Mouse (Mus musculus): ENCODE measurements at regions not wholly inside any gene's neighbourhood (a gene's known extent, or its start where the extent isn't known, plus 50 kb on each side); places are given as distances from the start of the nearest gene placed in this dataset.

GRCm38 (mm10) chr4:142358866-142359265 is 119.7 kb upstream of the Kazn start:
- no peaks in the 10 kb centered on the region for H3K36me3 ChIP-seq
- no peak overlapping the region for H3K9ac ChIP-seq (replicated peaks)
- 36% methylated on average over 13 of the region's 13 CpGs for WGBS
- no peak for ATAC-seq (ENCODE audit: insufficient number of reproducible peaks, insufficient read depth, low FRiP score, low TSS enrichment, low read depth)
- H3K4me2 ChIP-seq: no peak overlapping the region
- no peak overlapping the region for H3K27ac ChIP-seq
- H3K9me3 ChIP-seq: no peaks in the 10 kb centered on the region
- H3K4me3 ChIP-seq (replicated peaks): no peak overlapping the region
- no peaks in the 10 kb centered on the region for H3K27me3 ChIP-seq
- peaks cover 17% of the 10 kb centered on the region for H3K4me1 ChIP-seq (replicated peaks)

- Histone ChIP-seq H3K36me3 (no peaks in the 10 kb centered on the region), H3K4me2 (no peak overlapping the region), H3K27me3 (no peaks in the 10 kb centered on the region), H3K9me3 (no peaks in the 10 kb centered on the region), H3K4me1 (replicated peaks) (peaks cover 22% of the 10 kb centered on the region), H3K27ac (no peak overlapping the region), H3K9ac (replicated peaks) (no peak overlapping the region), H3K4me3 (replicated peaks) (no peak overlapping the region)
- no peak for ATAC-seq (ENCODE audit: insufficient number of reproducible peaks, insufficient read depth, low FRiP score, low TSS enrichment, low read depth)
- 69% methylated on average over 8 of the region's 8 CpGs for WGBS
Observed at GRCm38 (mm10) chr4:142355387-142355786, 116.2 kb upstream of the Kazn start.

GRCm38 (mm10) chr4:142353526-142353925 is 114.3 kb upstream of the Kazn start:
- Histone ChIP-seq H3K9me3 (no peaks in the 10 kb centered on the region), H3K27ac (no peak overlapping the region), H3K4me3 (replicated peaks) (no peak overlapping the region), H3K4me1 (replicated peaks) (peaks cover 14% of the 10 kb centered on the region; the same call in 1 of the 2 replicates), H3K27me3 (no peaks in the 10 kb centered on the region), H3K36me3 (no peaks in the 10 kb centered on the region), H3K4me2 (no peak overlapping the region), H3K9ac (replicated peaks) (no peak overlapping the region)
- no peak for ATAC-seq (ENCODE audit: insufficient number of reproducible peaks, insufficient read depth, low FRiP score, low TSS enrichment, low read depth)
- 80% methylated on average over 7 of the region's 7 CpGs for WGBS

GRCm38 (mm10) chr4:142351831-142352230 is 112.6 kb upstream of the Kazn start:
- WGBS: 91% methylated on average over 3 of the region's 3 CpGs
- no peaks in the 10 kb centered on the region for H3K27me3 ChIP-seq
- no peaks in the 10 kb centered on the region for H3K9me3 ChIP-seq
- H3K27ac ChIP-seq: no peak overlapping the region
- H3K4me3 ChIP-seq (replicated peaks): no peak overlapping the region
- H3K9ac ChIP-seq (replicated peaks): no peak overlapping the region
- no peak overlapping the region for H3K4me2 ChIP-seq
- peaks cover 13% of the 10 kb centered on the region; the same call in 1 of the 2 replicates for H3K4me1 ChIP-seq (replicated peaks)
- H3K36me3 ChIP-seq: no peaks in the 10 kb centered on the region
- ATAC-seq (ENCODE audit: insufficient number of reproducible peaks, insufficient read depth, low FRiP score, low TSS enrichment, low read depth): no peak

GRCm38 (mm10) chr4:142350986-142351385 is 111.8 kb upstream of the Kazn start:
- peaks cover 13% of the 10 kb centered on the region; the same call in 1 of the 2 replicates for H3K4me1 ChIP-seq (replicated peaks)
- no peak overlapping the region for H3K4me2 ChIP-seq
- ATAC-seq (ENCODE audit: insufficient number of reproducible peaks, insufficient read depth, low FRiP score, low TSS enrichment, low read depth): no peak
- no peaks in the 10 kb centered on the region for H3K9me3 ChIP-seq
- 90% methylated on average over 8 of the region's 8 CpGs for WGBS
- no peak overlapping the region for H3K4me3 ChIP-seq (replicated peaks)
- H3K9ac ChIP-seq (replicated peaks): no peak overlapping the region
- H3K36me3 ChIP-seq: no peaks in the 10 kb centered on the region
- no peak overlapping the region for H3K27ac ChIP-seq
- H3K27me3 ChIP-seq: no peaks in the 10 kb centered on the region

- Histone ChIP-seq H3K9ac (replicated peaks) (no peak overlapping the region), H3K27me3 (no peaks in the 10 kb centered on the region), H3K36me3 (no peaks in the 10 kb centered on the region), H3K4me1 (replicated peaks) (0 out of 2 replicates have a peak, but pooled peaks cover 14% of the 10 kb centered on the region), H3K4me2 (no peak overlapping the region), H3K27ac (no peak overlapping the region), H3K9me3 (no peaks in the 10 kb centered on the region), H3K4me3 (replicated peaks) (no peak overlapping the region)
- ATAC-seq (ENCODE audit: insufficient number of reproducible peaks, insufficient read depth, low FRiP score, low TSS enrichment, low read depth): no peak
- 49% methylated on average over 6 of the region's 6 CpGs for WGBS
Observed at GRCm38 (mm10) chr4:142348910-142349309, 109.7 kb upstream of the Kazn start.

GRCm38 (mm10) chr4:142342482-142343206 is 103.4 kb upstream of the Kazn start:
- WGBS: 75% methylated on average over 19 of the region's 19 CpGs
- no peak overlapping the region for H3K9ac ChIP-seq (replicated peaks)
- no peaks in the 10 kb centered on the region for H3K27me3 ChIP-seq
- no peak overlapping the region for H3K4me3 ChIP-seq (replicated peaks)
- H3K27ac ChIP-seq: no peak overlapping the region
- H3K36me3 ChIP-seq: no peaks in the 10 kb centered on the region
- peaks cover 15% of the 10 kb centered on the region for H3K4me1 ChIP-seq (replicated peaks)
- no peak overlapping the region for H3K4me2 ChIP-seq
- H3K9me3 ChIP-seq: no peaks in the 10 kb centered on the region
- ATAC-seq (ENCODE audit: insufficient number of reproducible peaks, insufficient read depth, low FRiP score, low TSS enrichment, low read depth): no peak

- Histone ChIP-seq H3K9me3 (no peaks in the 10 kb centered on the region), H3K36me3 (no peaks in the 10 kb centered on the region), H3K4me1 (replicated peaks) (peaks cover 15% of the 10 kb centered on the region), H3K27ac (no peak overlapping the region), H3K4me3 (replicated peaks) (no peak overlapping the region), H3K4me2 (no peak overlapping the region), H3K9ac (replicated peaks) (no peak overlapping the region), H3K27me3 (no peaks in the 10 kb centered on the region)
- no peak for ATAC-seq (ENCODE audit: insufficient number of reproducible peaks, insufficient read depth, low FRiP score, low TSS enrichment, low read depth)
- WGBS: 75% methylated on average over 4 of the region's 4 CpGs
Observed at GRCm38 (mm10) chr4:142341305-142341704, 102.1 kb upstream of the Kazn start.

GRCm38 (mm10) chr4:142340057-142340456 is 100.9 kb upstream of the Kazn start:
- Histone ChIP-seq H3K27ac (no peak overlapping the region), H3K4me3 (replicated peaks) (no peak overlapping the region), H3K9ac (replicated peaks) (no peak overlapping the region), H3K4me1 (replicated peaks) (peaks cover 15% of the 10 kb centered on the region), H3K27me3 (no peaks in the 10 kb centered on the region), H3K4me2 (no peak overlapping the region), H3K9me3 (no peaks in the 10 kb centered on the region), H3K36me3 (no peaks in the 10 kb centered on the region)
- 23% methylated on average over 3 of the region's 3 CpGs for WGBS
- ATAC-seq (ENCODE audit: insufficient number of reproducible peaks, insufficient read depth, low FRiP score, low TSS enrichment, low read depth): no peak

GRCm38 (mm10) chr4:142337701-142338100 is 98.5 kb upstream of the Kazn start:
- Histone ChIP-seq H3K9me3 (no peaks in the 10 kb centered on the region), H3K27ac (no peak overlapping the region), H3K36me3 (no peaks in the 10 kb centered on the region), H3K4me3 (replicated peaks) (no peak overlapping the region), H3K27me3 (no peaks in the 10 kb centered on the region), H3K4me1 (replicated peaks) (peaks cover 10% of the 10 kb centered on the region), H3K9ac (replicated peaks) (no peak overlapping the region), H3K4me2 (no peak overlapping the region)
- WGBS: 90% methylated on average over 8 of the region's 8 CpGs
- no peak for ATAC-seq (ENCODE audit: insufficient number of reproducible peaks, insufficient read depth, low FRiP score, low TSS enrichment, low read depth)

- H3K36me3 ChIP-seq: no peaks in the 10 kb centered on the region
- no peak for ATAC-seq (ENCODE audit: insufficient number of reproducible peaks, insufficient read depth, low FRiP score, low TSS enrichment, low read depth)
- WGBS: 62% methylated on average over 2 of the region's 2 CpGs
Observed at GRCm38 (mm10) chr4:142336943-142337342, 97.7 kb upstream of the Kazn start.

GRCm38 (mm10) chr4:142334084-142334483 is 94.9 kb upstream of the Kazn start:
- no peaks in the 10 kb centered on the region for H3K36me3 ChIP-seq
- H3K4me1 ChIP-seq (replicated peaks): no peaks in the 10 kb centered on the region
- no peak for ATAC-seq (ENCODE audit: insufficient number of reproducible peaks, insufficient read depth, low FRiP score, low TSS enrichment, low read depth)
- peaks cover 8% of the 10 kb centered on the region; the same call in 1 of the 2 replicates for H3K9me3 ChIP-seq
- WGBS: 78% methylated on average over 7 of the region's 7 CpGs
- H3K9ac ChIP-seq (replicated peaks): no peak overlapping the region
- no peak overlapping the region for H3K4me2 ChIP-seq
- H3K4me3 ChIP-seq (replicated peaks): no peak overlapping the region
- no peaks in the 10 kb centered on the region for H3K27me3 ChIP-seq
- no peak overlapping the region for H3K27ac ChIP-seq

More at GRCm38 (mm10) chr4:142336943-142337342, 97.7 kb upstream of the Kazn start:
- no peak overlapping the region for H3K4me3 ChIP-seq (replicated peaks)
- H3K27ac ChIP-seq: no peak overlapping the region
- peaks cover 10% of the 10 kb centered on the region for H3K4me1 ChIP-seq (replicated peaks)
- no peaks in the 10 kb centered on the region for H3K27me3 ChIP-seq
- no peak overlapping the region for H3K9ac ChIP-seq (replicated peaks)
- no peaks in the 10 kb centered on the region for H3K9me3 ChIP-seq
- H3K4me2 ChIP-seq: no peak overlapping the region

Measured in limb, embryonic 12.5 days (tissue).